Mouse (Mus musculus) stomach, embryonic 14.5 days (tissue): Measurements from ENCODE around the gene Ttll11. TPM values are rescaled to one million over a fixed set of nuclear protein-coding genes. Genes with fewer than 3 reads are reported as not detected.
A peak's percentile ranks its signal among the peaks of the same experiment; 100 is the strongest.

Experiments used
- ATAC-seq: fragments of 200-750 bp; cut with Nextera tagmentation; 2 replicates; pipeline ENCODE4 v1.8.0; 2017; ENCODE audit warnings: low read depth, moderate TSS enrichment; ENCODE audit not compliant: insufficient number of reproducible peaks, insufficient read depth, low FRiP score
- H3K27ac ChIP-seq: fragments of 300-500 bp; sonication (generic); 2 replicates; pipeline ENCODE4 v1.5.1; 2014; ENCODE audit warnings: mild to moderate bottlenecking, low read length, moderate library complexity, mixed read lengths
- H3K27me3 ChIP-seq: fragments of 300-500 bp; sonication (generic); 2 replicates; pipeline ENCODE4 v1.6.1; 2014; ENCODE audit warnings: low read length, control low read depth, mixed read lengths; ENCODE audit not compliant: control insufficient read depth, insufficient read depth
- H3K36me3 ChIP-seq: fragments of 300-500 bp; sonication (generic); 2 replicates; pipeline ENCODE4 v1.6.1; 2014; ENCODE audit warnings: mild to moderate bottlenecking, control low read depth, low read length, moderate library complexity, mixed read lengths; ENCODE audit not compliant: control insufficient read depth, insufficient read depth
- H3K4me1 ChIP-seq: fragments of 300-500 bp; sonication (generic); 2 replicates; pipeline ENCODE4 v1.6.1; 2014; ENCODE audit warnings: low read length, control low read depth, mixed read lengths; ENCODE audit not compliant: control insufficient read depth, insufficient read depth
- H3K4me2 ChIP-seq: fragments of 300-500 bp; sonication (generic); replicated peaks from 2 replicates; pipeline ENCODE4 v1.6.1; 2014; ENCODE audit warnings: low read depth, low read length, control low read depth
- H3K4me3 ChIP-seq: fragments of 300-500 bp; sonication (generic); 2 replicates; pipeline ENCODE4 v1.5.1; 2014; ENCODE audit warnings: low read depth, low read length, control low read depth
- H3K9ac ChIP-seq: fragments of 300-500 bp; sonication (generic); replicated peaks from 2 replicates; pipeline ENCODE4 v1.6.1; 2014; ENCODE audit warnings: low read depth, mild to moderate bottlenecking, control low read depth, low read length, moderate library complexity, mixed read lengths
- H3K9me3 ChIP-seq: fragments of 300-500 bp; sonication (generic); 2 replicates; pipeline ENCODE4 v1.6.1; 2016; ENCODE audit warnings: low read depth, low read length, control low read depth; ENCODE audit not compliant: control insufficient read depth
- WGBS: fragments of 180-500 bp; shearing (Covaris S2); extraction: QIAGEN DNeasy Blood & Tissue Kit; methylation state at CpG from one replicate; pipeline ENCODE4 v1.1.7; 2014; 5-methylcytosine and 5-hydroxymethylcytosine counted together
- polyA plus RNA-seq: library from polyadenylated mRNA; unstranded; fragments of >200 nt; fragmentation: Nextera tagmentation; extraction: Ambion mirVana; gene quantifications from 2 replicates; pipeline ENCODE4 v1.2.1, GENCODE M21; 2014

Gene Ttll11
- polyA plus RNA-seq, 1 experiment from 2014 or later = 0.41 TPM

- no peak overlapping the region for H3K4me2 ChIP-seq
- H3K9ac ChIP-seq = no peak overlapping the region
- H3K4me1 ChIP-seq = peaks cover 15% of the 10 kb centered on the region
- peak; percentile 28; the same call in 1 of the 2 replicates for ATAC-seq
- peaks cover 2% of the 10 kb centered on the region for H3K36me3 ChIP-seq
- H3K27me3 ChIP-seq = no peaks in the 10 kb centered on the region
- peak overlapping the region; percentile 34; the same call in 1 of the 2 replicates for H3K27ac ChIP-seq
- H3K4me3 ChIP-seq = no peak overlapping the region
- WGBS = 69% methylated on average over 6 of the region's 6 CpGs
- H3K9me3 ChIP-seq = no peaks in the 10 kb centered on the region
These were observed 277.1 kb downstream of the Ttll11 start for GRCm38 (mm10) chr2:35702608-35703007.

DNA sequence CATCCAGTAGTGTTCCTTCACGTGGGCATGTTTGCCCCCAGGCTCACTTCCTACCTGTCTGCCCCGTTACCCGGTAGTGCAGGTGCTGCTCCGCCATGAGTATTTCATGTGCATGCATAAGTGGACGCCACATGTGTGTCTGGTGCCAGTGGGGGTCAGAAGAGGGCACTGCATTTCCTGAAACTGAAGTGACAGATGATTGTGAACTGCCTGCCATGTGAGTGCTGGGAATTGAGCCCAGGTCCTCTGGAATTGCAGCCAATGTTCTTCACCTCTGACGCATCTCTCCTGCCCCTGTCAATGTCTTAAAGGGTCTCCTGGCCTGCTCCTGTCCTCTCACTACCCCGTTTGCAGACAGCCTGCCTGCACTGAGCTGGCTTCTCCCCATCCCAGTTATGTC is 277.7 kb downstream of the Ttll11 start:
- H3K4me1 ChIP-seq = peaks cover 21% of the 10 kb centered on the region
- H3K27me3 ChIP-seq = no peaks in the 10 kb centered on the region
- H3K9me3 ChIP-seq = no peaks in the 10 kb centered on the region
- no peak overlapping the region for H3K9ac ChIP-seq
- no peak overlapping the region for H3K4me3 ChIP-seq
- WGBS = 86% methylated on average over 7 of the region's 7 CpGs
- H3K36me3 ChIP-seq = no peaks in the 10 kb centered on the region; the same call in 1 of the 2 replicates
- no peak overlapping the region for H3K4me2 ChIP-seq
- ATAC-seq = no peak
- no peak overlapping the region; the same call in 1 of the 2 replicates for H3K27ac ChIP-seq

Other genes with a start within 250 kb of the Ttll11 start
- 220 and 238 TPM in 2 replicates for gene Ndufa8, start 69.5 kb upstream of the Ttll11 start, polyA plus RNA-seq
- not detected in 2 replicates for gene Morn5, start 69.5 kb upstream of the Ttll11 start, polyA plus RNA-seq
- gene Lhx6, start 125.5 kb upstream of the Ttll11 start, polyA plus RNA-seq = 0.87 and 1.5 TPM in 2 replicates
- 33.8 and 42.6 TPM in 2 replicates for gene Mrrf, start 156.5 kb upstream of the Ttll11 start, polyA plus RNA-seq
- gene Rbm18, start 156.9 kb upstream of the Ttll11 start, polyA plus RNA-seq = 78.4 and 78.7 TPM in 2 replicates